Mouse (Mus musculus) testis, adult 2 months (tissue): ENCODE data around the gene Tmem108.

ENCODE experiments used
- CTCF ChIP-seq: fragments of 200-500 bp; IDR thresholded peaks from 2 replicates; pipeline ENCODE4 v1.5.1; 2012; ENCODE audit warnings: low read depth, mild to moderate bottlenecking, inconsistent platforms, low read length, moderate library complexity; ENCODE audit not compliant: control insufficient read depth, insufficient read depth, insufficient replicate concordance
- POLR2A ChIP-seq: fragments of 200-500 bp; IDR thresholded peaks from 2 replicates; pipeline ENCODE4 v1.6.1; 2012; ENCODE audit warnings: low read depth, mild to moderate bottlenecking, inconsistent platforms, low read length, moderate library complexity; ENCODE audit not compliant: control insufficient read depth

GRCm38 (mm10) chr9:103544599-103544998, 217.0 kb downstream of the Tmem108 start:
- TF ChIP-seq POLR2A (no peak), CTCF (no peak)
